In the genomic region with DNA sequence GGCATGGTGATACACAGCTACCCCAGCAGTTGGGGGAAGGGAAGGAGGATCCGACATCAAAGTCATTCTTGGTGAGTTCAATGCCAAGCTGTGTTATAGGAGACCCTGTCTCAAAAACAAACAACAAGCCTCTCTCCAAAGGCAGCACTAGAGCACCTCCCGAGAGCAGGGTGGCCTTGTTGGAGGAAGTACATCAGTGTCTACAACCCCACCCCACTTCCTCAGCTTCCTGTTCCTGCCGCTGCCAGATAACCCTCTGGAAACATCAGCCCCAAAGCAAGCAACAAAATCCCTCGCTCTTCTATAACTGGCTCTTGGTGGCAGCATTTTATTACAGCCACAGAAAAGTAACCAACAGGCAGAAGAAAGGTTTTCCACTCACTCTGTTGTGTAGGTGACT, we compare ENCODE assay signal across 20 mouse cellular contexts. TPM values are rescaled to one million over a fixed set of nuclear protein-coding genes. Genes with fewer than 3 reads are reported as not detected.
DNase-seq lines count a peak whose midpoint lies in the region; ATAC-seq and TF ChIP-seq lines count a peak whose summit lies in the region.
"Had no signal": no experiment of that assay in that cellular context is flagged by ENCODE, and none has a peak within 500 bp of the region (broad histone marks: within the 10 kb centered on the region; RNA-seq: fewer than 3 reads in every experiment).

No protein-coding gene starts in this region.

- no peaks in the 10 kb centered on the region for H3K79me2 ChIP-seq in MEL (ENCODE audit: control insufficient read depth, insufficient read depth, low read length, poor library complexity)

- peak overlapping the region; percentile 71; the same call in 1 of the 2 replicates for H3K27ac ChIP-seq in intestine, postnatal 0 days (ENCODE audit: low read depth, low read length)
- no peak overlapping the region for H3K27ac ChIP-seq in intestine, embryonic 15.5 days
- peak overlapping the region; percentile 84 for H3K27ac ChIP-seq in MEL (ENCODE audit: control insufficient read depth, low read depth, low read length)
- no peak overlapping the region for H3K27ac ChIP-seq in liver, embryonic 13.5 days
- H3K27ac ChIP-seq: embryonic facial prominence, embryonic 13.5 days; liver, embryonic 15.5 days; midbrain, embryonic 10.5 days; neural tube, embryonic 13.5 days; stomach, postnatal 0 days had no signal

- H3K36me3 ChIP-seq in intestine, postnatal 0 days (ENCODE audit: control insufficient read depth, insufficient read depth): no peaks in the 10 kb centered on the region
- H3K36me3 ChIP-seq in intestine, embryonic 15.5 days: no peaks in the 10 kb centered on the region
- H3K36me3 ChIP-seq in MEL (ENCODE audit: control insufficient read depth in 1 of 2, insufficient read depth in 2 of 2, low read length in 2 of 2): peaks cover 0 to 5% of the 10 kb centered on the region in 2 experiments; a peak in 2 of 4 replicates
- H3K36me3 ChIP-seq in liver, embryonic 13.5 days: no peaks in the 10 kb centered on the region
- H3K36me3 ChIP-seq: embryonic facial prominence, embryonic 13.5 days; liver, embryonic 15.5 days; midbrain, embryonic 10.5 days; neural tube, embryonic 13.5 days had no signal

- peak in 1 of 2 experiments; percentile 75; a peak in 2 of 4 replicates for TF ChIP-seq POLR2A in MEL (IDR thresholded peaks at IDR 0.05; ENCODE audit: control insufficient read depth in 1 of 2, insufficient read depth in 1 of 2, low read depth in 1 of 2, low read length in 2 of 2, poor library complexity in 1 of 2)

- TF ChIP-seq EP300 in MEL (IDR thresholded peaks at IDR 0.05; ENCODE audit: low read depth in 1 of 2, low read length in 2 of 2): peak in 1 of 2 experiments; percentile 61; a peak in 2 of 4 replicates

- H3K4me2 ChIP-seq in intestine, postnatal 0 days (replicated peaks; ENCODE audit: low read depth): no peak overlapping the region
- no peak overlapping the region for H3K4me2 ChIP-seq in intestine, embryonic 15.5 days (replicated peaks)
- H3K4me2 ChIP-seq in liver, embryonic 13.5 days: no peak overlapping the region
- H3K4me2 ChIP-seq: embryonic facial prominence, embryonic 13.5 days; liver, embryonic 15.5 days; neural tube, embryonic 13.5 days had no signal

- H3K4me3 ChIP-seq in intestine, postnatal 0 days (ENCODE audit: low read depth, low read length): no peak overlapping the region
- H3K4me3 ChIP-seq in intestine, embryonic 15.5 days (replicated peaks): no peak overlapping the region
- H3K4me3 ChIP-seq in MEL (ENCODE audit: control insufficient read depth in 1 of 2, insufficient read depth in 1 of 2, low read depth in 2 of 2, low read length in 2 of 2): peak overlapping the region; percentile 27 to 60
- H3K4me3 ChIP-seq in liver, embryonic 13.5 days (replicated peaks): no peak overlapping the region
- H3K4me3 ChIP-seq: embryonic facial prominence, embryonic 13.5 days; liver, embryonic 15.5 days; midbrain, embryonic 10.5 days; neural tube, embryonic 13.5 days had no signal

- H3K9me3 ChIP-seq in intestine, postnatal 0 days (ENCODE audit: control insufficient read depth): no peaks in the 10 kb centered on the region
- H3K9me3 ChIP-seq in intestine, embryonic 15.5 days: no peaks in the 10 kb centered on the region
- H3K9me3 ChIP-seq in MEL (replicated peaks; ENCODE audit: insufficient read depth, low read length): no peaks in the 10 kb centered on the region
- H3K9me3 ChIP-seq in liver, embryonic 13.5 days (replicated peaks): no peaks in the 10 kb centered on the region
- H3K9me3 ChIP-seq: embryonic facial prominence, embryonic 13.5 days; liver, embryonic 15.5 days; midbrain, embryonic 10.5 days; neural tube, embryonic 13.5 days had no signal

- no peak for TF ChIP-seq CTCF in intestine, postnatal 0 days (IDR thresholded peaks at IDR 0.05; ENCODE audit: low read depth)
- TF ChIP-seq CTCF in MEL (IDR thresholded peaks at IDR 0.05 in 2 of 3, conservative IDR thresholded peaks at IDR 0.05 in 1 of 3; ENCODE audit: control insufficient read depth in 1 of 3, insufficient read depth in 1 of 3, low read depth in 2 of 3, low read length in 3 of 3, poor library complexity in 1 of 3, severe bottlenecking in 1 of 3): no peak

- H3K9ac ChIP-seq in intestine, postnatal 0 days (ENCODE audit: low read depth, low read length): no peak overlapping the region
- no peak overlapping the region for H3K9ac ChIP-seq in intestine, embryonic 15.5 days
- H3K9ac ChIP-seq in MEL (ENCODE audit: control insufficient read depth, low read depth, low read length, poor library complexity, severe bottlenecking): peak overlapping the region; percentile 60
- no peak overlapping the region for H3K9ac ChIP-seq in liver, embryonic 13.5 days
- H3K9ac ChIP-seq: embryonic facial prominence, embryonic 13.5 days; forebrain, postnatal 0 days; liver, embryonic 15.5 days; neural tube, embryonic 13.5 days had no signal

- TF ChIP-seq RAD21 in MEL (IDR thresholded peaks at IDR 0.05; ENCODE audit: low read depth, low read length): no peak

- peaks cover 6% of the 10 kb centered on the region for H3K4me1 ChIP-seq in intestine, postnatal 0 days (replicated peaks; ENCODE audit: control insufficient read depth, insufficient read depth, low read length)
- H3K4me1 ChIP-seq in intestine, embryonic 15.5 days (replicated peaks): no peaks in the 10 kb centered on the region; the same call in 1 of the 2 replicates
- peaks cover 0 to 22% of the 10 kb centered on the region in 2 experiments; a peak in 2 of 4 replicates for H3K4me1 ChIP-seq in MEL (ENCODE audit: control insufficient read depth in 1 of 2, insufficient read depth in 2 of 2, low read length in 2 of 2)
- H3K4me1 ChIP-seq in liver, embryonic 13.5 days (replicated peaks): peaks cover 25% of the 10 kb centered on the region

- ATAC-seq in intestine, postnatal 0 days: no peak
- ATAC-seq in intestine, embryonic 15.5 days: no peak
- ATAC-seq in liver, embryonic 13.5 days (ENCODE audit: low read depth): peak; percentile 13; the same call in 1 of the 2 replicates
- ATAC-seq: forebrain, postnatal 0 days had no signal

- peak; percentile 79 for DNase-seq in 416B (ENCODE audit: low read depth)
- DNase-seq in MEL (ENCODE audit: low read depth, low spot score): peak; percentile 89
- DNase-seq in liver, embryonic 13.5 days: no peak
- DNase-seq in retina, embryonic 14.5 days (ENCODE audit: low spot score): no peak
- no peak for DNase-seq in cerebellum, adult 11-12 months
- DNase-seq in layer of hippocampus, adult 9-11 months: no peak
- DNase-seq: adrenal gland, postnatal 25 days; cerebellum, adult 8-10 months; forebrain, postnatal 0 days; kidney, adult 9 months; layer of hippocampus, postnatal 36 days; right cerebral cortex, postnatal 14 days; thymus, postnatal 36 days had no signal

- 61% methylated on average over 4 of the region's 4 CpGs for WGBS in intestine, postnatal 0 days
- 63% methylated on average over 4 of the region's 4 CpGs for WGBS in intestine, embryonic 15.5 days
- WGBS in liver, embryonic 13.5 days (ENCODE audit: insufficient replicate concordance): 25% methylated on average over 4 of the region's 4 CpGs

- H3K27me3 ChIP-seq in intestine, postnatal 0 days (replicated peaks; ENCODE audit: control insufficient read depth, insufficient read depth, low read length): no peaks in the 10 kb centered on the region
- H3K27me3 ChIP-seq in intestine, embryonic 15.5 days (replicated peaks): no peaks in the 10 kb centered on the region
- H3K27me3 ChIP-seq in MEL (ENCODE audit: control insufficient read depth in 1 of 2, insufficient read depth in 2 of 2, low read length in 2 of 2): no peaks in the 10 kb centered on the region
- H3K27me3 ChIP-seq in liver, embryonic 13.5 days: peaks cover 7% of the 10 kb centered on the region; the same call in 1 of the 2 replicates
- H3K27me3 ChIP-seq: embryonic facial prominence, embryonic 13.5 days; neural tube, embryonic 13.5 days had no signal

TF ChIP-seq in MEL, 35 proteins besides CTCF, POLR2A, EP300 and RAD21 (continues in another document):
- TF ChIP-seq CHD1 (IDR thresholded peaks at IDR 0.05; ENCODE audit: low read depth, low read length): no peak
- TF ChIP-seq ZNF384 (IDR thresholded peaks at IDR 0.05; ENCODE audit: low read depth, low read length): no peak
- TF ChIP-seq SIN3A (IDR thresholded peaks at IDR 0.05; ENCODE audit: low read length): peak; percentile 50
- no peak for TF ChIP-seq UBTF (IDR thresholded peaks at IDR 0.05; ENCODE audit: borderline replicate concordance, insufficient read depth, low read depth, low read length)
- TF ChIP-seq USF2 (IDR thresholded peaks at IDR 0.05; ENCODE audit: borderline replicate concordance in 1 of 2, insufficient read depth in 1 of 2, low read depth in 1 of 2, low read length in 2 of 2): no peak
- no peak for TF ChIP-seq USF1 (IDR thresholded peaks at IDR 0.05; ENCODE audit: low read depth, low read length)
- peak; percentile 67 for TF ChIP-seq ELF1 (IDR thresholded peaks at IDR 0.05; ENCODE audit: low read depth, low read length)
- no peak for TF ChIP-seq MAX (IDR thresholded peaks at IDR 0.05; ENCODE audit: low read length)
- no peak for TF ChIP-seq SMC3 (IDR thresholded peaks at IDR 0.05; ENCODE audit: low read depth, low read length)
- peak; percentile 60 for TF ChIP-seq TCF12 (IDR thresholded peaks at IDR 0.05; ENCODE audit: low read depth, low read length)
- TF ChIP-seq ZMIZ1 (IDR thresholded peaks at IDR 0.05; ENCODE audit: low read depth, low read length): no peak
- TF ChIP-seq TAL1 (IDR thresholded peaks at IDR 0.05; ENCODE audit: low read length): peak; percentile 71
- TF ChIP-seq MAZ (IDR thresholded peaks at IDR 0.05; ENCODE audit: low read depth, low read length): peak; percentile 16; the same call in 1 of the 2 replicates
- TF ChIP-seq NRF1 (IDR thresholded peaks at IDR 0.05; ENCODE audit: insufficient read depth, low read depth, low read length, poor library complexity, severe bottlenecking): no peak
- no peak for TF ChIP-seq ZC3H11A (IDR thresholded peaks at IDR 0.05; ENCODE audit: low read depth, low read length)
- peak; percentile 72 for TF ChIP-seq GATA1 (IDR thresholded peaks at IDR 0.05; ENCODE audit: low read depth, low read length)
- TF ChIP-seq HCFC1 (IDR thresholded peaks at IDR 0.05; ENCODE audit: low read depth, low read length): peak; percentile 70
- TF ChIP-seq MAFK (IDR thresholded peaks at IDR 0.05; ENCODE audit: borderline replicate concordance, low read depth, low read length): no peak
- TF ChIP-seq KAT2A (conservative IDR thresholded peaks at IDR 0.05; ENCODE audit: low read depth, low read length): no peak
- no peak for TF ChIP-seq JUND (IDR thresholded peaks at IDR 0.05; ENCODE audit: low read depth, low read length)

RNA-seq across cellular contexts. Expression of gene Sccpdh, which starts 17.7 kb away (rescaled TPM):
- polyA plus RNA-seq in intestine, postnatal 0 days (2015; fragmentation: Nextera tagmentation; extraction: Ambion mirVana): 111 and 113 TPM in 2 replicates
- 45.1 and 51.8 TPM in 2 replicates for polyA plus RNA-seq in intestine, embryonic 15.5 days (2015; fragmentation: Nextera tagmentation; extraction: Ambion mirVana)
- 18.7 and 18.8 TPM in 2 replicates for total RNA-seq in MEL (2012; rRNA removed)
- polyA plus RNA-seq in MEL (2012; ENCODE audit: insufficient read depth in 1 of 2, insufficient read length in 2 of 2, low read depth in 1 of 2, low replicate concordance in 2 of 2, missing spikeins in 1 of 2): 10 to 100 TPM in 1 of 2 experiments, not detected in 1; 18.5 TPM
- 11.4 and 13.0 TPM in 2 replicates for polyA plus RNA-seq in liver, embryonic 13.5 days (2015; fragmentation: Nextera tagmentation; extraction: Ambion mirVana)

Comparison
In these comparisons a context has a peak if more than half of its experiments do, and no peak if none do; other contexts are left out.
1. H3K27ac ChIP-seq: peak in intestine, postnatal 0 days (single experiment) and MEL (single experiment); none in intestine, embryonic 15.5 days (single experiment) and liver, embryonic 13.5 days (single experiment).
2. H3K4me3 ChIP-seq: peak in MEL (2 of 2); none in intestine, postnatal 0 days (single experiment), intestine, embryonic 15.5 days (single experiment) and liver, embryonic 13.5 days (single experiment).
3. DNase-seq: peak in 416B (single experiment) and MEL (single experiment); none in liver, embryonic 13.5 days (single experiment), retina, embryonic 14.5 days (single experiment), cerebellum, adult 11-12 months (single experiment) and layer of hippocampus, adult 9-11 months (single experiment).